Mouse (Mus musculus) neural tube, embryonic 15.5 days (tissue): ENCODE results near the gene Erc2. TPM values are rescaled to one million over a fixed set of nuclear protein-coding genes. Genes with fewer than 3 reads are reported as not detected.

Experiments
- ATAC-seq: fragments of 200-750 bp; cut with Nextera tagmentation; 2 replicates; pipeline ENCODE4 v1.8.0; 2017; ENCODE audit warnings: mild to moderate bottlenecking, moderate TSS enrichment, moderate library complexity; ENCODE audit not compliant: low FRiP score
- H3K27ac ChIP-seq: fragments of 300-500 bp; sonication (generic); replicated peaks from 2 replicates; pipeline ENCODE4 v1.5.1; 2015; ENCODE audit warnings: mild to moderate bottlenecking, inconsistent platforms
- H3K27me3 ChIP-seq: fragments of 300-500 bp; sonication (generic); replicated peaks from 2 replicates; pipeline ENCODE4 v1.6.1; 2015; ENCODE audit warnings: inconsistent platforms
- H3K36me3 ChIP-seq: fragments of 300-500 bp; sonication (generic); 2 replicates; pipeline ENCODE4 v1.6.1; 2015; ENCODE audit warnings: inconsistent platforms
- H3K4me1 ChIP-seq: fragments of 300-500 bp; sonication (generic); 2 replicates; pipeline ENCODE4 v1.6.1; 2015; ENCODE audit warnings: inconsistent platforms
- H3K4me2 ChIP-seq: fragments of 300-500 bp; sonication (generic); 2 replicates; pipeline ENCODE4 v1.6.1; 2015; ENCODE audit warnings: inconsistent platforms, mild to moderate bottlenecking, moderate library complexity
- H3K4me3 ChIP-seq: fragments of 300-500 bp; sonication (generic); replicated peaks from 2 replicates; pipeline ENCODE4 v1.5.1; 2015; ENCODE audit warnings: mild to moderate bottlenecking, inconsistent platforms
- H3K9ac ChIP-seq: fragments of 300-500 bp; sonication (generic); replicated peaks from 2 replicates; pipeline ENCODE4 v1.6.1; 2015; ENCODE audit warnings: mild to moderate bottlenecking, inconsistent platforms
- H3K9me3 ChIP-seq: fragments of 300-500 bp; sonication (generic); replicated peaks from 2 replicates; pipeline ENCODE4 v1.6.1; 2016; ENCODE audit warnings: inconsistent platforms
- WGBS: fragments of 180-500 bp; shearing (Covaris S2); methylation state at CpG from one replicate; pipeline ENCODE4 v1.1.7; 2015; ENCODE audit warnings: mixed read lengths; 5-methylcytosine and 5-hydroxymethylcytosine counted together
- polyA plus RNA-seq: library from polyadenylated mRNA; unstranded; fragments of >200 nt; fragmentation: Nextera tagmentation; extraction: Ambion mirVana; gene quantifications from 2 replicates; pipeline ENCODE4 v1.2.1, GENCODE M21; 2015

Erc2 gene
- polyA plus RNA-seq, 1 experiment from 2014 or later, result 80.3 TPM

- Histone ChIP-seq H3K36me3 (no peaks in the 10 kb centered on the region), H3K9ac (peak overlapping the region; percentile 64), H3K4me2 (peak overlapping the region; percentile 96), H3K4me1 (peaks cover 76% of the 10 kb centered on the region), H3K9me3 (no peaks in the 10 kb centered on the region), H3K4me3 (peak overlapping the region; percentile 55), H3K27me3 (peaks cover 46% of the 10 kb centered on the region), H3K27ac (peak overlapping the region; percentile 78)
- under 1% methylated on average over 62 of the region's 62 CpGs for WGBS
- ATAC-seq, result peak; percentile 44; the same call in 1 of the 2 replicates
Observed at GRCm38 (mm10) chr14:28505586-28506375, 883.6 kb downstream of the Erc2 start.

GRCm38 (mm10) chr14:28506376-28506831 is 884.2 kb downstream of the Erc2 start:
- peak overlapping the region; percentile 55 for H3K4me3 ChIP-seq
- H3K9me3 ChIP-seq, result no peaks in the 10 kb centered on the region
- peak overlapping the region; percentile 64 for H3K9ac ChIP-seq
- peaks cover 46% of the 10 kb centered on the region for H3K27me3 ChIP-seq
- no peak for ATAC-seq
- peak overlapping the region; percentile 78 for H3K27ac ChIP-seq
- peak overlapping the region; percentile 96 for H3K4me2 ChIP-seq
- H3K36me3 ChIP-seq, result no peaks in the 10 kb centered on the region
- WGBS, result under 1% methylated on average over 29 of the region's 29 CpGs
- H3K4me1 ChIP-seq, result peaks cover 78% of the 10 kb centered on the region

- WGBS, result under 1% methylated on average over 15 of the region's 15 CpGs
- ATAC-seq, result no peak
- Histone ChIP-seq H3K27ac (no peak overlapping the region), H3K9me3 (no peaks in the 10 kb centered on the region), H3K27me3 (peaks cover 41% of the 10 kb centered on the region), H3K36me3 (no peaks in the 10 kb centered on the region), H3K4me3 (peak overlapping the region; percentile 55), H3K4me1 (peaks cover 78% of the 10 kb centered on the region), H3K9ac (no peak overlapping the region; the same call in none of the 2 replicates), H3K4me2 (peak overlapping the region; percentile 96)
Observed at GRCm38 (mm10) chr14:28507011-28507410, 884.8 kb downstream of the Erc2 start.

GRCm38 (mm10) chr14:28507471-28507870 is 885.2 kb downstream of the Erc2 start:
- H3K27ac ChIP-seq, result no peak overlapping the region
- H3K36me3 ChIP-seq, result no peaks in the 10 kb centered on the region
- peak overlapping the region; percentile 96 for H3K4me2 ChIP-seq
- WGBS, result under 1% methylated on average over 18 of the region's 18 CpGs
- peak overlapping the region; percentile 34 for H3K9ac ChIP-seq
- peaks cover 36% of the 10 kb centered on the region for H3K27me3 ChIP-seq
- peaks cover 78% of the 10 kb centered on the region for H3K4me1 ChIP-seq
- ATAC-seq, result no peak
- H3K9me3 ChIP-seq, result no peaks in the 10 kb centered on the region
- H3K4me3 ChIP-seq, result peak overlapping the region; percentile 55

DNA sequence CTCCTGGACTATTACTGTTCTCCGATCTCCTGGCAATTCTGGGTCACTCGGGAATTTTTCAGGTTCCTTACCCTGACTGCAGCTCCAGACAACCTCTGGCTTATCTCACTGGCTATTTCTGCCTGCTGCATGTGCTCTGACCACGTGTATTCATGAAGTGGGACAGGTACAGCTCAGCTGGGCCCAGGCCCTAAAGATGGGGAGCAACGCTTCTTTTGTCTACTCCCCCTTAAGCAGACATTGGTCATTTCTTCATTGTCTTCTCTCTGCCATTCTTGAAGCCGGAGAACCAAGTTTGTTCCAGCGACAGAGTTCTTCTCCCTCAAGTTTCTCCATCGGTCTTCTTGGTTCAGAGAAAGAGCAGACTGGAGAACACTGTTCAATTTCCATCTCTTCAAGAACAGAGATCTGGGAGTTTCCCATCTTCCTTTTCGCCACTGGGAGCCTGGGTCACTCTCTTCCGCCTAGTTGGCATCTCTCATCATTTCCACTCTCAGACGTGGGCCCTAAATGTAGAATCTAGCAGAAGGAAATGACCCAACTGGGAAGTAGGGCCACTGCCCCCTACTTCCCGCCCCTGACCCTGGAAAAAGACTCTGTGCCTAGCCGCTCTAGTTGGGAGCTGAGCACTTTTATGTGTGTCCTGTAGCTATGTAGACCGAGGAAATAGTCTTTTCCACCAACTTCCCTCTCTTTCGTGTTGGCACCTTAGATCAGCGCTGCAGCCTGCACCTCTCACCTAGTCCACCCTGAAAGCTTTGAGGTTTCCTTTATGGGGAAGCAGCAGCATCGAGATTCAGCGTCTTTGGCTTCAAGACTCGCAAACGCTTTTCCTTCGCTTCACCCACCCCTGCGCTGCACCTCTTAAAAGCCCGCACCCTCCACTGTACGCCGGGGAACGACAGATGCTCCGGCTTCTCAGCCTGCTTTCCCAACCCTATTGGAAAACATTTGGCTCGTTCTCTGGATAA is 886.3 kb downstream of the Erc2 start:
- 15% methylated on average over 27 of the region's 27 CpGs for WGBS
- Histone ChIP-seq H3K9me3 (no peaks in the 10 kb centered on the region), H3K36me3 (no peaks in the 10 kb centered on the region), H3K27ac (no peak overlapping the region), H3K4me3 (peak overlapping the region; percentile 55), H3K27me3 (peaks cover 31% of the 10 kb centered on the region), H3K4me1 (peaks cover 78% of the 10 kb centered on the region), H3K9ac (peak overlapping the region; percentile 44; the same call in 1 of the 2 replicates), H3K4me2 (peak overlapping the region; percentile 96)
- ATAC-seq, result no peak

- Histone ChIP-seq H3K4me2 (peak overlapping the region; percentile 96), H3K9me3 (no peaks in the 10 kb centered on the region), H3K36me3 (no peaks in the 10 kb centered on the region), H3K27ac (peak overlapping the region; percentile 58), H3K27me3 (peaks cover 27% of the 10 kb centered on the region), H3K4me3 (peak overlapping the region; percentile 55), H3K9ac (peak overlapping the region; percentile 44), H3K4me1 (peaks cover 68% of the 10 kb centered on the region)
- no peak for ATAC-seq
- whole genome bisulfite sequencing, result under 1% methylated on average over 47 of the region's 47 CpGs
Observed at GRCm38 (mm10) chr14:28509441-28510340, 887.5 kb downstream of the Erc2 start.

DNA sequence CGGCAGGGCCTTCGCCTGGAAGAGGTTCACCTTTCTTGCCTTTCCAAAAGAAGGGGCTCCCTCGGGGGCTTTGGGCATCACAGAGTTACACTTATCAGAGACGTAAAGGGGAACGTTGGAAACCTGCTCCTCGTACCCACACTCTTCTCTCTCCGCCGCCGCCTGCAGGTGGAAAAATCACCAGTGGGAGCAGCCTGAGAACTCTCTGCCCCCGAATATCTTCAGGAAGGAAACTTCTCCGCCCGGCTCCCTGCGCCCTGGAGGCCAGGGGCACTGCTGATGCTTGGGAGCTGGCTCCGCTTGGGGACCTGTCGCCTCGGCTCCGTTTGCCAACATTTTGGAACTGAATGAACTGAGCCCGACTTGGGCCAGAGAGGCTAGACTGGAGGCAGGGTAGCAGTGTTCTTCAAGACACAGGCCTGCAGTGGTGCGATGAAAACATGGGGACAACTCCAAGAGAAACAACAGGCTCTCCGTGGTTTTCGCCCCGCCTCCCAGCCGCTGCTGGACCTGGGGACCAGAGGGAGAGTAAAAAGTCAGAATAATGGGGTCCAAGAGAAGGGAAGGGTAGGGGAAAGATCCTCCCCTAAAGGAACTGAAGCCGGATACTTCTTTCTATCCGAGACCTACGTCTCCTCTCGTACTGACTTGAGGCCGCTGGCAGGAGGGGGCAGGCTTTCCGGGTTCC is 888.3 kb downstream of the Erc2 start:
- no peak for ATAC-seq
- H3K4me2 ChIP-seq, result peak overlapping the region; percentile 96
- peaks cover 32% of the 10 kb centered on the region for H3K27me3 ChIP-seq
- H3K27ac ChIP-seq, result peak overlapping the region; percentile 58
- H3K4me1 ChIP-seq, result peaks cover 62% of the 10 kb centered on the region
- no peaks in the 10 kb centered on the region for H3K9me3 ChIP-seq
- no peaks in the 10 kb centered on the region for H3K36me3 ChIP-seq
- 1% methylated on average over 29 of the region's 29 CpGs for WGBS
- H3K9ac ChIP-seq, result peak overlapping the region; percentile 44
- H3K4me3 ChIP-seq, result peak overlapping the region; percentile 55

GRCm38 (mm10) chr14:28511029-28511651 is 888.9 kb downstream of the Erc2 start:
- no peaks in the 10 kb centered on the region for H3K36me3 ChIP-seq
- under 1% methylated on average over 41 of the region's 41 CpGs for WGBS
- H3K9me3 ChIP-seq, result no peaks in the 10 kb centered on the region
- ATAC-seq, result no peak
- H3K4me2 ChIP-seq, result peak overlapping the region; percentile 96
- H3K4me1 ChIP-seq, result peaks cover 59% of the 10 kb centered on the region
- H3K27me3 ChIP-seq, result peaks cover 33% of the 10 kb centered on the region
- H3K4me3 ChIP-seq, result peak overlapping the region; percentile 55
- H3K27ac ChIP-seq, result peak overlapping the region; percentile 58; the same call in 1 of the 2 replicates
- H3K9ac ChIP-seq, result peak overlapping the region; percentile 44; the same call in 1 of the 2 replicates

DNA sequence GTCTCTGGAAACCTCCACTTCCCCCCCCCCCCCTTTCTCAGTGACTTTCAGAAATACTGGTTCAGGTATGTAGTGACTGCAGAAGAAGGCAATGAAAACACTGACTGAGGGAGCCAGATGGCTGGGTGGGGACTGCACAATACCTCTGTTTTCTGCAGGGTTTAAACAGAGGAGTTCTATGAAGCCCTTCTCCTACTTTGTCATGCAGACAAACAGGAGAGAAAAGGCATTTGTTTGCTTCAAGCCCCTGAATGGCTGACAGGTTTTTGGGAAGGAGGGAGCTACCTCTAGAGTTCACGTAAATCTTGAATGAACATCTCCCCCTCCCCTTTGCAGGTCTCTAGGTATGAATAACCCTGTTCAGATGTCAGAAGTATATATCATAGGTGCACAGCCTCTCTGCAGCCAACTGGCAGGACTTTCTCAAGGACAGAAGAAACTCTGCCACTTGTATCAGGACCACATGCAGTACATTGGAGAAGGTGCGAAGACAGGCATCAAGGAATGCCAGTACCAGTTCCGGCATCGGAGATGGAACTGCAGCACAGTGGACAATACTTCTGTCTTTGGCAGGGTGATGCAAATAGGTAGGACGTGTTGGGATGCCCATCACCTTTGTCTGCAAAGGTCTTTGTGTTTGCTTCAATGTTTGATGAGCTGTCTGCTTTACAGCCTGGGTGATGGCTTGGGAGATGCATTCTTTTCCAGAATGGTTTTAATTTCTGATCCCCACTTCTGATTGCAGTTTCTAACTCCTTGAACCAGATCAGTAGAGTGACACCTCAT is 890.8 kb downstream of the Erc2 start:
- no peak overlapping the region for H3K4me2 ChIP-seq
- H3K27me3 ChIP-seq, result peaks cover 28% of the 10 kb centered on the region
- H3K27ac ChIP-seq, result no peak overlapping the region
- no peak overlapping the region for H3K4me3 ChIP-seq
- 71% methylated on average over 5 of the region's 5 CpGs for WGBS
- no peak for ATAC-seq
- H3K9ac ChIP-seq, result no peak overlapping the region
- peaks cover 43% of the 10 kb centered on the region for H3K4me1 ChIP-seq
- no peaks in the 10 kb centered on the region for H3K9me3 ChIP-seq
- no peaks in the 10 kb centered on the region for H3K36me3 ChIP-seq
